Mouse (Mus musculus): Measurements from ENCODE around the gene Mbd6. TPM values are rescaled to one million over a fixed set of nuclear protein-coding genes. Genes with fewer than 3 reads are reported as not detected.

The Mbd6 gene
- polyA plus RNA-seq, 1 experiment from 2014 or later, result 8.5 TPM

DNA sequence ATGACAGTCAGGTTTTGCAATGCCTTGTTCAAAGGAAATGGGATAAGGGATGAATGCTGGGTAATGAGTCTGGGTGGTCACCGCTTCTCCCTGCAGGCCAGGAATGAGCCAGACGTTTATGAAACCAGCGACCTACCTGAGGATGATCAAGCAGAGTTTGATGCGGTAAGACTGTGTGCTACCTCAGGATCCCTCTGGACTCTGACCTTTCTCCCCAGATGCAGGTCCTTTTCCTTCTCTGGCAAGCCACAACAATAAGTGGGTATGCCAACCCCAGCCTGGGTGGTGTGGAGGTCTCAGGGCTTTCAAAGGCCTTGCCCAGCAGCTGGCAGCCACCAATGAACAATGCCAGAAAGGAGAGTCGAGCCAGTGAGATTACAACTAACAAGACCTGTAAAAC is 21.5 kb downstream of the Mbd6 start:
- peak overlapping the region; percentile 100 for H3K9ac ChIP-seq
- H3K27me3 ChIP-seq (replicated peaks), result peaks cover 24% of the 10 kb centered on the region
- H3K27ac ChIP-seq, result peak overlapping the region; percentile 94
- peaks cover 54% of the 10 kb centered on the region for H3K4me1 ChIP-seq
- H3K4me2 ChIP-seq, result peak overlapping the region; percentile 96
- ATAC-seq, result no peak
- WGBS (ENCODE audit: insufficient replicate concordance), result 70% methylated on average over 5 of the region's 5 CpGs
- peak overlapping the region; percentile 97 for H3K4me3 ChIP-seq
- peaks cover 44% of the 10 kb centered on the region for H3K36me3 ChIP-seq
- H3K9me3 ChIP-seq (replicated peaks), result no peaks in the 10 kb centered on the region

- Histone ChIP-seq H3K36me3 (peaks cover 35% of the 10 kb centered on the region), H3K27me3 (replicated peaks) (peaks cover 33% of the 10 kb centered on the region), H3K9ac (peak within 1 kb of the TSS; percentile 100), H3K27ac (peak within 1 kb of the TSS; percentile 94), H3K4me1 (peaks cover 55% of the 10 kb centered on the region), H3K9me3 (replicated peaks) (no peaks in the 10 kb centered on the region), H3K4me2 (peak within 1 kb of the TSS; percentile 96), H3K4me3 (peak within 1 kb of the TSS; percentile 97)
- under 1% methylated on average over 70 of the region's 70 CpGs for WGBS (ENCODE audit: insufficient replicate concordance)
- ATAC-seq, result peak; percentile 98
Measured at GRCm38 (mm10) chr10:127266112-127267091, 22.4 kb downstream of the Mbd6 start, which contains the start of gene Dctn2. TSS of gene Dctn2 (plus strand) at chr10:127266368.

GRCm38 (mm10) chr10:127265727-127266111 is 23.1 kb downstream of the Mbd6 start:
- Histone ChIP-seq H3K9ac (no peak overlapping the region), H3K27ac (no peak overlapping the region; the same call in 1 of the 2 replicates)

DNA sequence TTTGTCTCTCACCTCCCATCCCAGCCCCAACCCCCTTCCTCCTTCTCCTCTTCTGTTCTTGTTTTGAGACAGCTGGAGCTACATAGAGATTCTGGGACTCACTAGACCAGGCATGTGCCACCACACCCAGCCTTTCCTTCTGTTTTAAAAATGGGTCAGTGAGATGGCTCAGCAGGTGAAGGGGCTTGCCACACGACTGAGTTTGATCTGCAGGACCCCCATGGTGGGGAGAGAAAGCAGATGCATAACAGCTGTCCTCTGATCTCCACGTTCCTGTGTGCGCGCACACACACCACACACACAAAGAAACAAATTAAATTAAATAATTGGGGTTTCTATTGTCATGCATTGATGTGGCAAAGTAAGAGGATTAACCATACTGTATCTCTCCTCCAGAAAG is 23.8 kb downstream of the Mbd6 start:
- Histone ChIP-seq H3K9me3 (replicated peaks) (no peaks in the 10 kb centered on the region), H3K27ac (no peak overlapping the region), H3K4me2 (no peak overlapping the region), H3K4me3 (no peak overlapping the region), H3K9ac (no peak overlapping the region), H3K36me3 (peaks cover 20% of the 10 kb centered on the region), H3K4me1 (peaks cover 49% of the 10 kb centered on the region), H3K27me3 (replicated peaks) (peaks cover 43% of the 10 kb centered on the region)
- ATAC-seq, result no peak
- WGBS (ENCODE audit: insufficient replicate concordance), result 70% methylated on average over 4 of the region's 4 CpGs

More at GRCm38 (mm10) chr10:127265727-127266111, 23.1 kb downstream of the Mbd6 start:
- Histone ChIP-seq H3K27me3 (replicated peaks) (peaks cover 40% of the 10 kb centered on the region), H3K4me2 (peak overlapping the region; percentile 96), H3K9me3 (replicated peaks) (no peaks in the 10 kb centered on the region), H3K4me3 (peak overlapping the region; percentile 97), H3K4me1 (peaks cover 55% of the 10 kb centered on the region), H3K36me3 (peaks cover 28% of the 10 kb centered on the region)
- WGBS (ENCODE audit: insufficient replicate concordance), result 27% methylated on average over 4 of the region's 4 CpGs
- ATAC-seq, result peak; percentile 56

GRCm38 (mm10) chr10:127264336-127264735 is 24.5 kb downstream of the Mbd6 start:
- no peak for ATAC-seq
- Histone ChIP-seq H3K4me3 (no peak overlapping the region), H3K4me2 (no peak overlapping the region), H3K36me3 (peaks cover 15% of the 10 kb centered on the region), H3K9me3 (replicated peaks) (no peaks in the 10 kb centered on the region), H3K27ac (no peak overlapping the region), H3K4me1 (peaks cover 43% of the 10 kb centered on the region), H3K9ac (no peak overlapping the region), H3K27me3 (replicated peaks) (peaks cover 46% of the 10 kb centered on the region)
- WGBS (ENCODE audit: insufficient replicate concordance), result 70% methylated on average over 8 of the region's 8 CpGs

DNA sequence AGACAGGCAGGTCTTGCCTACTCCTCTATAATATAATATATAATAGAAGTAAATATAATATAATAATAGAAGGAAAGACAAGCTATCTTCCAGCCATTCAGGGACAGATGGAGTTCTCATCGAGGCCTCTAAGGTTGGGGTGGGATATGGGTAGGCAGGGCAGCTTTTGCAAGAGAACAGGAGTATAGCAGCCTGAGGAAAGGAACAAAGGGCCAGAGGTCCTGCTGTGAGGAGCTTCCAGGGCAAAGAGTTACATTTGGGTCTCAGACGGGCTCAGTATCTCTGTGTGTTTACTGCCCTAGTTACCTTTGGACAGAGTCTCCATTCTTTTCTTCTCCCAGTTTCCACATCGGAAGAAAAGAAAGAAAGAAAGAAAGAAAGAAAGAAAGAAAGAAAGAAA is 25.2 kb downstream of the Mbd6 start:
- H3K36me3 ChIP-seq, result peaks cover 8% of the 10 kb centered on the region
- 0 out of 2 replicates have a peak overlapping the region, but pooled peaks have one; percentile 76 for H3K4me2 ChIP-seq
- H3K4me1 ChIP-seq, result peaks cover 36% of the 10 kb centered on the region
- ATAC-seq, result no peak
- peaks cover 53% of the 10 kb centered on the region for H3K27me3 ChIP-seq (replicated peaks)
- H3K27ac ChIP-seq, result no peak overlapping the region
- no peak overlapping the region for H3K9ac ChIP-seq
- WGBS (ENCODE audit: insufficient replicate concordance), result 69% methylated on average over 3 of the region's 3 CpGs
- H3K4me3 ChIP-seq, result no peak overlapping the region
- no peaks in the 10 kb centered on the region for H3K9me3 ChIP-seq (replicated peaks)

DNA sequence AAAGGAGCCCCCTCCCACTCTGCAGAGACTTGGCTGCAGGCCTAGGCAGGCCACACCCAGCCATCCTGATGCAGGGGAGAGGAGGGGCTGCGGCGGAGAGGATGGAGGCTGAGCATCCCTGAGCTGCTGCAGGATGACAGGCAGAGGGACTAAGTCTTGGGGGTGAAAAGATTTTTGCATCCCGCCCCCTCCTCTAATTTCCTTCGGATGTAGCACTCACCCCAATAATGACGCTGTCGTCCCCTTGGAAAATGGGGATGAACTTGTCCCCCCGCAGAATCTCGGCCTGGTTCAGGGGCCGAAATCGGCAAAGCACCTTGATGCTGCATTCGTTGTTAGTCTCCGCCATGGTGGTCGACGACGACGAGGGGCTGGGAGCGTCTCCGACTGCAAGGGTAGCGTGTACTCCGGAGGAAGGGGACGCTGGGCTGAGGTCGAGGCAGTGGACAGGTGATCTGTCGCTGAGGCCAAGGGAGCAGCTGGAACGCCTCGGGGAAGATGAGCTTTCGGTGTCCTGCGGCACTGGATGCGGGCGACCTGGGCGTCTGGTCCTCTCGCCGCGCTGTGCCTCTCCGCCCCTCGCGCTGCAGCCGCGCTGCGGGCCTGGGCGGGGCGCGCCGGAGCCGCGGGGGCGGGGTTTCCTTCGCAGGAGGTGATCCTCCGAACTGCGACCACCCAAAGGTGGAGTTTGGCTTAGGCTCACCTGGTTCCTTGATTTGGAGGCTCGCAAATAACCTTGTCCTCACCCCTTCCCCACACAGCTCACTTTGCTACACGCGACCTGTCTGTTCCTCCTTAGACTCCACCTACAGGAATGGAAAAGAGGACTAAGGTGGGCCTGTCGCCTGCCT is 26.0 kb downstream of the Mbd6 start, which contains the start of gene Kif5a:
TSS of gene Kif5a (minus strand) at position 801 of the 851 bp plus-strand sequence.
- Histone ChIP-seq H3K9ac (peak within 1 kb of the TSS; percentile 47), H3K4me1 (peaks cover 28% of the 10 kb centered on the region), H3K27ac (no peak within 1 kb of the TSS), H3K27me3 (replicated peaks) (peaks cover 62% of the 10 kb centered on the region), H3K36me3 (no peaks in the 10 kb centered on the region; the same call in 1 of the 2 replicates), H3K9me3 (replicated peaks) (no peaks in the 10 kb centered on the region), H3K4me2 (peak within 1 kb of the TSS; percentile 76), H3K4me3 (peak within 1 kb of the TSS; percentile 48)
- no peak for ATAC-seq
- WGBS (ENCODE audit: insufficient replicate concordance), result 3% methylated on average over 53 of the region's 53 CpGs

GRCm38 (mm10) chr10:127261706-127262547 is 26.9 kb downstream of the Mbd6 start:
- no peak overlapping the region for H3K9ac ChIP-seq
- WGBS (ENCODE audit: insufficient replicate concordance), result 57% methylated on average over 15 of the region's 15 CpGs
- H3K27ac ChIP-seq, result no peak overlapping the region
- H3K9me3 ChIP-seq (replicated peaks), result no peaks in the 10 kb centered on the region
- H3K4me3 ChIP-seq, result no peak overlapping the region; the same call in 1 of the 2 replicates
- peak overlapping the region; percentile 76 for H3K4me2 ChIP-seq
- no peak for ATAC-seq
- H3K4me1 ChIP-seq, result peaks cover 19% of the 10 kb centered on the region
- H3K36me3 ChIP-seq, result no peaks in the 10 kb centered on the region
- peaks cover 70% of the 10 kb centered on the region for H3K27me3 ChIP-seq (replicated peaks)

- Histone ChIP-seq H3K4me3 (no peak overlapping the region), H3K4me1 (peaks cover 12% of the 10 kb centered on the region), H3K27ac (no peak overlapping the region), H3K36me3 (no peaks in the 10 kb centered on the region), H3K27me3 (replicated peaks) (peaks cover 69% of the 10 kb centered on the region), H3K9me3 (replicated peaks) (no peaks in the 10 kb centered on the region), H3K9ac (no peak overlapping the region), H3K4me2 (no peak overlapping the region)
- 70% methylated on average over 8 of the region's 8 CpGs for WGBS (ENCODE audit: insufficient replicate concordance)
- no peak for ATAC-seq
Measured at GRCm38 (mm10) chr10:127258489-127258888, 30.3 kb downstream of the Mbd6 start.

DNA sequence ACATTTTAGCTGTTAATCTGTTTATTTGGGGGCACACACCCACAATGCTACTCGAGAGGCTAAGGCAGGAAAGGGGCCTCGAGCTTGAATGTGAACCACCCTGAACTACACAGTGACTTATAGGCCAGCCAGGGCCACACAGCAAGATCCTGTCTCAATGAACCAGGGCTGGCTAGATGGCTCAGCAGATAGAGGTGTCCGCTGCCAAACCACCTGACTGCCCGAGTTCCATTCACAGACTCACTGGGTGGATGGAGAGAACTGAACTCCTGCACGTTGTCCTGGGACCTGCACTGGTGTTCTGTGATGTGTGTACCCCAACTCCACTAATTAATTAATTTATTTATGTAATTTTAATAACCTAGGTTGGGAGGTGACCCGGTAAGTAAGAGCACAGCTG is 31.0 kb downstream of the Mbd6 start:
- Histone ChIP-seq H3K27ac (no peak overlapping the region), H3K36me3 (no peaks in the 10 kb centered on the region), H3K27me3 (replicated peaks) (peaks cover 66% of the 10 kb centered on the region), H3K4me2 (no peak overlapping the region), H3K4me3 (no peak overlapping the region), H3K9me3 (replicated peaks) (no peaks in the 10 kb centered on the region), H3K9ac (no peak overlapping the region), H3K4me1 (peaks cover 6% of the 10 kb centered on the region)
- WGBS (ENCODE audit: insufficient replicate concordance), result 52% methylated on average over 6 of the region's 6 CpGs
- ATAC-seq, result no peak
